Mouse (Mus musculus) bone marrow macrophage, adult 2 months (primary cell): ENCODE data around the gene Vps4b. TPM values are rescaled to one million over a fixed set of nuclear protein-coding genes. Genes with fewer than 3 reads are reported as not detected.
A peak's percentile ranks its signal among the peaks of the same experiment; 100 is the strongest.

Source experiments
- H3K27ac ChIP-seq: 2 replicates; pipeline ENCODE4 v1.5.1; 2012; ENCODE audit warnings: low read depth, low read length; ENCODE audit not compliant: insufficient read depth
- H3K4me1 ChIP-seq: 2 replicates; pipeline ENCODE4 v1.6.1; 2012; ENCODE audit warnings: low read length; ENCODE audit not compliant: control insufficient read depth, insufficient read depth
- H3K4me3 ChIP-seq: 2 replicates; pipeline ENCODE4 v1.5.1; 2012; ENCODE audit warnings: mild to moderate bottlenecking, low read length, moderate library complexity; ENCODE audit not compliant: insufficient read depth
- CTCF ChIP-seq: IDR thresholded peaks from 2 replicates; pipeline ENCODE4 v1.5.1; 2012; ENCODE audit warnings: low read depth, mild to moderate bottlenecking, low read length, moderate library complexity
- POLR2A ChIP-seq: IDR thresholded peaks from 2 replicates; pipeline ENCODE4 v1.6.1; 2012; ENCODE audit warnings: mild to moderate bottlenecking, low read depth, low read length, borderline replicate concordance
- polyA plus RNA-seq: library from polyadenylated mRNA; stranded (reverse); fragments of >200 nt; gene quantifications from 2 replicates; pipeline ENCODE4 v1.2.4, GENCODE M21; 2012; ENCODE audit not compliant: missing spikeins, insufficient read depth, insufficient read length

Gene Vps4b
- polyA plus RNA-seq, 1 experiment, result 127 TPM

DNA sequence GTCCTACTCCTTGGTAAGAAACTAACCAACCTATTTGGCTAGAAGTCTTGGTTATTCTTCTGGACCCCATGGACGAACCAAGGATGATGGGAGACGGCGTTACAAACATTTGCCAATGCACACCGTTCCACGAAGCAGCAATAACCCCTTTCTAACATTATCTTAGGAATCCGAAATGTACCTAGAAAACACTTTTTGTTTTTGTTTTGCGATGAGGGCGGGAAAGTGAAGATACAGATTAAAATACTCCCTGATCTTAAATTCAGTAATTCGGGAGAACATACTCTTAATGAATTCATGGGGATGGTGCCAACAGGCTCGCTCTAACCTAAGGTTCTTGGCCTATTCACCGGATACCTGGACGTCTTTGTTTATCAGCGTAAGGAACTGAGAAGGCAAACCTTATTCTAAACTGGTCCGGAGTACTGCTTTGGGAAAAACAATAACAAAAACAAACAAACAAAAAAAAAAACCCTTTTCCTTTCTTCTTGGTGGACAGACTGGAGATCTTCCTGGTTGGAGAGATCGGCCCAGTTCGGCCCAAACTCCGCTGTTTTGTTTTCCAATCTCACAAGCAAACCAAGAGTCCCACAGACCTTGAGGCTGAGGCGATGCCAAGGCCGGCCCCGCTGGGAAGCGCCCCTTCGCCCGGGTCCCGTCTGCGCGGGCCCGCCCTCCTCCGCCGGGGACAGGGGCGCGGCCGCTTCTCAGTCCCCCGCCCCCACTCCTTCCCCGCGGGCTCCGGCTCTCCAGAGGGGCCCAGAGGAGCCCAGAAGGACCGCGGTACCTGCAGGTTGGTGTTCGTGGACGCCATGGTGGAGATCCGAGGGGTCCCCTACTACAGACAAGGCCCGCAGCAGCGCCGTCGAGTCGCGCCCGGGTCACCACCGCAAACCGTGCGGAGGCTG lies 640 bp downstream of the Vps4b start:
- TF ChIP-seq CTCF, result no peak
- no peak; the same call in 1 of the 2 replicates for TF ChIP-seq POLR2A
- Histone ChIP-seq H3K4me1 (peaks cover 27% of the 10 kb centered on the region), H3K27ac (peak overlapping the region; percentile 85), H3K4me3 (peak overlapping the region; percentile 98)

DNA sequence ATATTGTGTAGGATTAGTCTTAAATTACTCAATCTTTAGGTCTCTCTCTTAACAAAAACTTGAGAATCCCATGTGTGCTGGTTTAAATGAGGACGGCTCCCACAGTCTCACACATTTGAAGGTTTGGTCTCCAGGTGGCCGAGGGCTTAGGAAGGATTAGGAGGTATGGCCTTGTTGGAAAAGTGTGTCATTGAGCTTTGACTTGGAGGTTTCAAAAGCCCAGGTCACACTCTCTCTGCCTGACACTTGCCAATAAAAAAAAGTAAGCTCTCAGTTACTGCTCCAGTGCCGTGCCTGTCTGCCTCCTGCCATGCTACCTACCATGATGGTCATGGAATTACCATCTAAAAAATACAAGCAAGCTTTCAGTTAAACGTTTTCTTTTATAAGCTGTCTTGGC lies 21.6 kb downstream of the Vps4b start:
- no peaks in the 10 kb centered on the region for H3K4me1 ChIP-seq
- H3K27ac ChIP-seq, result no peak overlapping the region
- no peak overlapping the region for H3K4me3 ChIP-seq
- TF ChIP-seq POLR2A (no peak), CTCF (no peak)

GRCm38 (mm10) chr1:106774092-106774491 lies 22.4 kb downstream of the Vps4b start:
- H3K27ac ChIP-seq, result no peak overlapping the region
- H3K4me3 ChIP-seq, result no peak overlapping the region
- no peak for TF ChIP-seq POLR2A
- no peak for TF ChIP-seq CTCF
- H3K4me1 ChIP-seq, result no peaks in the 10 kb centered on the region

GRCm38 (mm10) chr1:106768773-106769172 lies 27.8 kb downstream of the Vps4b start:
- H3K4me1 ChIP-seq, result no peaks in the 10 kb centered on the region
- TF ChIP-seq POLR2A (no peak), CTCF (no peak)
- H3K27ac ChIP-seq, result no peak overlapping the region
- no peak overlapping the region for H3K4me3 ChIP-seq

GRCm38 (mm10) chr1:106765771-106766170 lies 30.8 kb downstream of the Vps4b start:
- TF ChIP-seq CTCF, result no peak
- no peak for TF ChIP-seq POLR2A
- H3K4me3 ChIP-seq, result no peak overlapping the region
- H3K27ac ChIP-seq, result no peak overlapping the region
- no peaks in the 10 kb centered on the region for H3K4me1 ChIP-seq

GRCm38 (mm10) chr1:106764846-106765245 lies 31.7 kb downstream of the Vps4b start:
- Histone ChIP-seq H3K4me3 (no peak overlapping the region), H3K27ac (no peak overlapping the region), H3K4me1 (no peaks in the 10 kb centered on the region)
- TF ChIP-seq POLR2A (no peak), CTCF (no peak)

- Histone ChIP-seq H3K4me1 (no peaks in the 10 kb centered on the region), H3K27ac (no peak overlapping the region), H3K4me3 (no peak overlapping the region)
- TF ChIP-seq POLR2A, result no peak
- TF ChIP-seq CTCF, result no peak
Measured at GRCm38 (mm10) chr1:106764281-106764680, 32.2 kb downstream of the Vps4b start.

DNA sequence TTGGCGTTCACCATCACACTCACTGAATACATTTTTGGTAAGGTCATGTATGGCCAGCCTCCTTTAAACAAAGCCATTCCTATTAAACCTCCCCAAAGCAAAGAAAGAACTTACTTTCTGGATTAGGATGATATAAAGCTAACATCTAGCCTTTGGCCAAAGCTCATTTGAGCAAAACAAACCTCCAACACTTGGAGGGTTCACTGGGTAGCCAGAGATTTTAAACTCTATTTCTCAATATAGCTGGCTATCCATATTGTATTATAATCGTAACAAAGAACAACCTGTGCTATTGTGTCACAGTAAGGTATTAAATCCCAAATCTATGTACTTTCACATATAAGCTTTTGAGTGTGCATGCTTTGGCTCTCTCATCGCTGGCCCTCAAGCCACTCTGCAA lies 35.8 kb downstream of the Vps4b start:
- no peak overlapping the region for H3K4me3 ChIP-seq
- H3K27ac ChIP-seq, result no peak overlapping the region
- H3K4me1 ChIP-seq, result peaks cover 8% of the 10 kb centered on the region
- no peak for TF ChIP-seq POLR2A

DNA sequence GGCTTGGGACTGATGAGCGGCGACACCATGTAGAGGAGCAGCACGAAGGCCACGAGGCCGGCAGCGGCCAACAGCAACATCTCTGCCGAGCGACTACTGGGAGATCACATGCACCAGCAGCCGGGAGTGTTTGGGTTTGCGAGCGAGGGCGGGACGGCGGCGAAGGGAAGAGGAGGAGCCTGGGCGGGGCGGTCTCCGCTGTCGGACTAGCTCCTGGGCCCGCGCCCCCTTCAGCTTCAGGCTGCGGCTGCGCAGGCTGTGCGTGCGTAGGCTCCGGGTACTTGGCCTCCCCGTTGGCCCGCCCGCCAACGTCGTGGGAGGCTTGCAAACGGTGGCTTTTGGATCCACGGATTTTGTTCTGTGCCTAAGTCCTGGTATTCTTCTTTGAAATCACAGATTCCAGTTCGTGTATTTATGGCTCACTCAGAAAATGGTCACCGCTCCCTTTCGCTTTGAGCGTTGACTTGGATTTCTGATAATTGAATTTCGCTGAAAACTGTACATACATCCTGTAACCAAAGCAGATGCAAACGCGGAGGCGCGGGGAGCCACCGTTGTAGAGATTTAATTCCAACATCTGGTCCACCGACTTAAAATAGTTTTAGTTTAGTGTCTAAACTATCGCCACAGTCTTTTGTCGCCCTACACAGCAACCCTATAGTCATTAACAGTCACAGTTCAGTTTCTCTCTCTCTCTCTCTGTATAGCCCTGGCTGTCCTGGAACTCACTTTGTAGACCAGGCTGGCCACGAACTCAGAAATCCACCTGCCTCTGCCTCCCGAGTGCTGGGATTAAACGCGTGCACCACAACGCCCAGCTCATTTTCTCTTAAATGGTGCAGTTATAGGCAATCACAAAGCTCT lies 36.7 kb downstream of the Vps4b start, which contains the start of gene Kdsr:
Gene Kdsr, minus strand, starts transcription at position 156 of the 864 bp plus-strand sequence.
- Histone ChIP-seq H3K4me3 (peak within 1 kb of the TSS; percentile 96), H3K27ac (peak within 1 kb of the TSS; percentile 60), H3K4me1 (peaks cover 8% of the 10 kb centered on the region)
- TF ChIP-seq CTCF (no peak), POLR2A (0 out of 2 replicates have a peak, but pooled peaks have one; percentile 63)

- Histone ChIP-seq H3K4me3 (peak overlapping the region; percentile 96), H3K4me1 (peaks cover 8% of the 10 kb centered on the region), H3K27ac (peak overlapping the region; percentile 60)
- no peak for TF ChIP-seq POLR2A
- TF ChIP-seq CTCF, result no peak
Measured at GRCm38 (mm10) chr1:106758734-106759571, 37.6 kb downstream of the Vps4b start.
